Mouse (Mus musculus): ENCODE measurements around the gene Mid1. TPM values are rescaled to one million over a fixed set of nuclear protein-coding genes. Genes with fewer than 3 reads are reported as not detected.

The Mid1 gene
- total and polyA plus RNA-seq, 2 experiments from 2014 or later: 3.8 to 8.5 TPM

DNA sequence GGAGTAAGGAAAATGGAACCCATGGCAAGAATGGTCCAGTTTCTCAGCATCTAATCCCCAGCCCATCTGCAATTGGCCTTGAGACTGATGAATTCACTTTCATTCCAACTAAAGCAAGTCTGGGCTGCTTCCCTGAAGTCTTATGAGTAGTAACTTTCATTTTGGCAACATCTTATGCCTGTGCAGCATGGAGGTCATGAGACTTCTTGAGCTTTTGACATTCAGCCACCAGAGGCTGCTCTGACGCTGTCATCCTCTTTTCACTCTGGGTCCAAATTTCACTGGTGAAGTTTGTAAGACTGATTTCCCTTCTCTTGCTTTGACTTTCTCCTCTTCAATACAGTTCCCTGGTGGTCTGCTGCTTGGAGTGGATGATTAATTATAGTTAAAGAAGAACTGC lies 177.8 kb downstream of the Mid1 start:
- 38% methylated on average over 1 of the region's 1 CpGs for whole genome bisulfite sequencing
- no peaks in the 10 kb centered on the region for H3K27me3 ChIP-seq (ENCODE audit: insufficient read depth, low read length)
- no peak overlapping the region for H3K4me2 ChIP-seq (ENCODE audit: low read depth, low read length)
- no peaks in the 10 kb centered on the region for H3K36me3 ChIP-seq (ENCODE audit: insufficient read depth, low read length)
- TF ChIP-seq CTCF (IDR thresholded peaks at IDR 0.05; ENCODE audit: low read depth): peak; percentile 50
- H3K9me3 ChIP-seq (ENCODE audit: low read length): no peaks in the 10 kb centered on the region
- H3K9ac ChIP-seq (replicated peaks; ENCODE audit: low read length): no peak overlapping the region
- no peak overlapping the region for H3K27ac ChIP-seq
- no peak overlapping the region for H3K4me3 ChIP-seq (ENCODE audit: low read length)
- DNase-seq (ENCODE audit: low spot score): peak; percentile 44
- no peak for ATAC-seq
- H3K4me1 ChIP-seq (ENCODE audit: insufficient read depth, low read length): no peaks in the 10 kb centered on the region

DNA sequence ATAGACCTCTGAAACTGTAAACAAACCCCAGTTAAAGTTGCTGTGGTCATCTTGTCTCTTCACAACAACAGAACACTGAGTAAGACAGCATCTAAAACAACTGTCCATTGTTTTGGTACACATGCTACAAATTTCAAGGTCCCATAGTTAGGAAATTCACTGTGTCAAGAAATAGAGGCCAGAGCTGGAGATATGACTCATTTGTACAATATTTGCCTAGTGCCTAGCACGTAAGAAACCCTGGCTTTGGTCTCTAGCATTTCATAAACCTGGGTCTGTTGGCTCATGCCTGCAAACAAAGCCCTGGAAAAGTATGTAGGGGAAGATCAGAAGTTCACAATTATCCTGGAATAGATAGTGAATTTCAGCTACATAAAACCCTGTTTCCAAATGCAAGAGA lies 178.8 kb downstream of the Mid1 start:
- H3K4me2 ChIP-seq (ENCODE audit: low read depth, low read length): no peak overlapping the region
- H3K27me3 ChIP-seq (ENCODE audit: insufficient read depth, low read length): 0 out of 2 replicates have a peak, but pooled peaks cover 4% of the 10 kb centered on the region
- H3K4me3 ChIP-seq (ENCODE audit: low read length): no peak overlapping the region
- H3K27ac ChIP-seq: no peak overlapping the region
- WGBS: 48% methylated on average over 1 of the region's 1 CpGs
- no peaks in the 10 kb centered on the region for H3K9me3 ChIP-seq (ENCODE audit: low read length)
- H3K9ac ChIP-seq (replicated peaks; ENCODE audit: low read length): no peak overlapping the region
- DNase-seq (ENCODE audit: low spot score) (no peak), ATAC-seq (no peak)
- no peak for TF ChIP-seq CTCF (IDR thresholded peaks at IDR 0.05; ENCODE audit: low read depth)
- no peaks in the 10 kb centered on the region for H3K4me1 ChIP-seq (ENCODE audit: insufficient read depth, low read length)
- no peaks in the 10 kb centered on the region for H3K36me3 ChIP-seq (ENCODE audit: insufficient read depth, low read length)

DNA sequence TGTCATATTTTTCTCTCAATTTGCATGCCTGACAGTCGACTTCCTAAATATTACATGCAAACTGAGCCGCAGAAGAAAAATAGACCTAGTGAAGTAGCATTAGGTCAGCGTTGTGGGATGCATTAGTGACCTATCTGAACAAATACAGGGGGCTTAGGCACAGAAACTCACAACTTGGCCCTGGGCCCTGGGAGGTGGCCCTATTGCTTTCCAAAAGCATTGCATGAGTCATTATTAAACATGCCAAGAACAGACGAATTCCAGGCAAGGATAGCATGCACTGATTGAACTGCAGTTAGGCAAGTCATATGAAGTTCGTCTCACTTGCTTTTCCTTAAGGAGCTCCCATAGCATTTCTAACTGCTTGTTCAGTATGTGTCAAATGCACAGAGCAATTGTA lies 183.2 kb downstream of the Mid1 start:
- no peaks in the 10 kb centered on the region for H3K4me1 ChIP-seq (ENCODE audit: insufficient read depth, low read length)
- H3K27ac ChIP-seq: no peak overlapping the region
- DNase-seq (ENCODE audit: low spot score): no peak
- 0 out of 2 replicates have a peak, but pooled peaks cover 4% of the 10 kb centered on the region for H3K27me3 ChIP-seq (ENCODE audit: insufficient read depth, low read length)
- H3K4me3 ChIP-seq (ENCODE audit: low read length): no peak overlapping the region
- no peak overlapping the region for H3K4me2 ChIP-seq (ENCODE audit: low read depth, low read length)
- no peak overlapping the region for H3K9ac ChIP-seq (replicated peaks; ENCODE audit: low read length)
- ATAC-seq: no peak
- H3K36me3 ChIP-seq (ENCODE audit: insufficient read depth, low read length): no peaks in the 10 kb centered on the region
- TF ChIP-seq CTCF (IDR thresholded peaks at IDR 0.05; ENCODE audit: low read depth): no peak
- 64% methylated on average over 5 of the region's 5 CpGs for WGBS
- no peaks in the 10 kb centered on the region for H3K9me3 ChIP-seq (ENCODE audit: low read length)

DNA sequence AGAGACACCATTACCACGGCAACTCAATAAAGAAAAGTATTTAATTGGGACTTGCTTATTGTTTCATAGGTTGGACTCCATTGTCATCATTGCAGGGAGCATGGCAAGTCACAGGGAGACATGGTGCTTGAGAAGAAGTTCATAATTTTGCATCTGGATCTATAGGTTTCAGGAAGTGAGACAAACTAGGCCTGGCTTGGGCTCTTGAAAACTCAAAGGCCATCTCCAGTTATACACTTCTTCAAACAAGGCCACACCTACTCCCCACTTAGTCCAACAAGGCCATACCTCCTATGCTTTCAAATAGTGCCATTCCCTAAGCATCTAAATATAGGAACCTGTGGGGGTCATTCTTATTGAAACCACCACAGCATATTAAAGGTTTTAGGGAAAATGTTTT lies 189.5 kb downstream of the Mid1 start:
- Histone ChIP-seq H3K36me3 (ENCODE audit: insufficient read depth, low read length) (no peaks in the 10 kb centered on the region), H3K9ac (replicated peaks; ENCODE audit: low read length) (no peak overlapping the region), H3K9me3 (ENCODE audit: low read length) (no peaks in the 10 kb centered on the region), H3K4me1 (ENCODE audit: insufficient read depth, low read length) (no peaks in the 10 kb centered on the region), H3K4me2 (ENCODE audit: low read depth, low read length) (no peak overlapping the region), H3K4me3 (ENCODE audit: low read length) (no peak overlapping the region), H3K27me3 (ENCODE audit: insufficient read depth, low read length) (no peaks in the 10 kb centered on the region), H3K27ac (no peak overlapping the region)
- DNase-seq (ENCODE audit: low spot score) (no peak), ATAC-seq (no peak)
- no peak for TF ChIP-seq CTCF (IDR thresholded peaks at IDR 0.05; ENCODE audit: low read depth)
- 93% methylated on average over 1 of the region's 1 CpGs for WGBS

DNA sequence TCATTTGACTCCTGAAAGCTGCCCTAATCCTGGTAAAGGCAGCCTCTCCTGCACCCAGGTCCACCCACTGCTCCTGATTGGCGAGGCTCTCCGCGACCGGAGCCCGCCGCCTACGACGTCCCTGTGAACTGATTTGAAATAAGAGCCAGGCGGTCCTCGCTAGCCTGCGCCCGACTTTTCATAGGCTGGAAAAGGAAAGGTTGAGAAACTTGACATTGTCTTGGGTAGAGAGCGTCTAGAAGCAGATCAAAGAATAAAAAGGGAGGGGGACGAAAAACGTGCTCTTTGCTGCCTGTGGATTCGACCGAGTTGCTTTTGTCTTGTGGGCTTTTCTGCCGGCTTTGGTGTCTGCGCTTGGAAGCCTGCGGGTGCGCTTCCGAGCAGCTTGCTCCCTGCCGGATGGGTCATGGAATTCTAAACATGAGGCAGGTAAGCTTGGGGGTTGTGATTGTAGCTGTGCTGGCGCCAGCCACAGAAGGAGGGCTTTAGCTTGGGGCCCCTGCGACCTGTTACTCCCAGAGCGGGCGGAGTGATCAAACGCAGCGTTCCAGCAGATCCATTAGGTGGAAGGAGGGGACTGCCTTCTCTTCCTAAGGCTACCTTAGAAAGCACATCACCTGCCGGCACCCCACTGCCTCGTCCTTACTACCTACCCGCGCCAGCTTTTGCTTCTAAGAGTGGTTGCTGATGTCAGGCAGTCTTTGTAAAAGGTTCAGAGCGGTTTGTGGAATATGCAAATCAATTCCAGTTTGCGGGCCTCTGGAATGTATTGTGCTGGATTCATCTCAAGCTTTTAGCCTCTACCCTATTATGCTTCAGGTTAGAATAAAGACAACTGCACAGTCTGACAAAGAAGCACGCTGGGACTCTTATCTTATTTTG lies 194.7 kb downstream of the Mid1 start:
- no peaks in the 10 kb centered on the region for H3K9me3 ChIP-seq (ENCODE audit: low read length)
- H3K9ac ChIP-seq (replicated peaks; ENCODE audit: low read length): peak overlapping the region; percentile 33
- TF ChIP-seq CTCF (IDR thresholded peaks at IDR 0.05; ENCODE audit: low read depth): 0 out of 2 replicates have a peak, but pooled peaks have one; percentile 8
- DNase-seq (ENCODE audit: low spot score) (peak; percentile 60), ATAC-seq (peak; percentile 83)
- no peaks in the 10 kb centered on the region for H3K36me3 ChIP-seq (ENCODE audit: insufficient read depth, low read length)
- 0 out of 2 replicates have a peak overlapping the region, but pooled peaks have one; percentile 36 for H3K27ac ChIP-seq
- H3K4me1 ChIP-seq (ENCODE audit: insufficient read depth, low read length): no peaks in the 10 kb centered on the region
- no peaks in the 10 kb centered on the region for H3K27me3 ChIP-seq (ENCODE audit: insufficient read depth, low read length)
- peak overlapping the region; percentile 68 for H3K4me2 ChIP-seq (ENCODE audit: low read depth, low read length)
- peak overlapping the region; percentile 48 for H3K4me3 ChIP-seq (ENCODE audit: low read length)
- WGBS: 17% methylated on average over 36 of the region's 36 CpGs

DNA sequence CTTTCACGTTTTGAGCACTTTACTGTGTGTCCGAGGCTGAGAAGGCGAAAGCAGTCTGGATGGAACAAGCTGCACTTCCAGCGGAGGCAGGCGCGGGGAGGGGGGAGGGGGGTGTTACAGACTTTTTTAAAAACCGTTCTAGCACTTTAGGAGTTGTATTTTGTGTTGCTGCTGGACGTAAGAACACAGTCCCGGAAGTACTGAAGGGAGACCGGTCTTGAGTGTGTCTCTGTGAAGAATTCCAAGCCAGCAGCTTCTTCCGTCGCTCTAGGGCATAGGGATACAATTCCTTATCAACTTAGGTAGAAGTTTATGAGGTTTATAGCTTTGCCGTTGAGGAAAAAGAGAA lies 195.3 kb downstream of the Mid1 start:
- H3K27ac ChIP-seq: 0 out of 2 replicates have a peak overlapping the region, but pooled peaks have one; percentile 36
- H3K9me3 ChIP-seq (ENCODE audit: low read length): no peaks in the 10 kb centered on the region
- no peak for TF ChIP-seq CTCF (IDR thresholded peaks at IDR 0.05; ENCODE audit: low read depth)
- no peaks in the 10 kb centered on the region for H3K36me3 ChIP-seq (ENCODE audit: insufficient read depth, low read length)
- no peaks in the 10 kb centered on the region for H3K4me1 ChIP-seq (ENCODE audit: insufficient read depth, low read length)
- H3K9ac ChIP-seq (replicated peaks; ENCODE audit: low read length): peak overlapping the region; percentile 33
- ATAC-seq (no peak), DNase-seq (ENCODE audit: low spot score) (peak; percentile 7)
- 22% methylated on average over 13 of the region's 13 CpGs for WGBS
- H3K27me3 ChIP-seq (ENCODE audit: insufficient read depth, low read length): no peaks in the 10 kb centered on the region
- H3K4me2 ChIP-seq (ENCODE audit: low read depth, low read length): peak overlapping the region; percentile 68
- H3K4me3 ChIP-seq (ENCODE audit: low read length): peak overlapping the region; percentile 48

DNA sequence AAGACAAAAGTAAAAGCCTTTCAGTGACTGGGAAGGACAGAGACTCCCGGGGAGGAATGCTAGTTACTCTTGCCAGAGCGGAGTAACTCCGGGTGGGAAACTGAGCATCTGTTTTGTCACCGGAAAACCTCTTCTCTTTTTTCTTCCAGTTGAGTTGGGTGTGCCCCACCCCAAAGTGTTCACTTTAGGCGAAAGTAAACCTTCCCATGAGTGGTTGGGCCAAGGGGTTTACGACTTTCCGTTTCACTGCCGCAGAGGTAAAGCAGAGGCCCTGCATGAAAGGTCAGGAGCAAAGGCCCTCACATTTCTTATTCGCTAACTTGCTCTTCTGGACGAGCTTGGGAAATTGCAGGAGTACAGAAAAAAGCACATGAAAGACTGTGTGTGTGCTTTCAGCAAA lies 195.8 kb downstream of the Mid1 start:
- Histone ChIP-seq H3K36me3 (ENCODE audit: insufficient read depth, low read length) (no peaks in the 10 kb centered on the region), H3K4me2 (ENCODE audit: low read depth, low read length) (peak overlapping the region; percentile 68), H3K4me1 (ENCODE audit: insufficient read depth, low read length) (no peaks in the 10 kb centered on the region), H3K9me3 (ENCODE audit: low read length) (no peaks in the 10 kb centered on the region), H3K4me3 (ENCODE audit: low read length) (peak overlapping the region; percentile 48), H3K27ac (no peak overlapping the region), H3K27me3 (ENCODE audit: insufficient read depth, low read length) (no peaks in the 10 kb centered on the region; the same call in 1 of the 2 replicates), H3K9ac (replicated peaks; ENCODE audit: low read length) (no peak overlapping the region)
- TF ChIP-seq CTCF (IDR thresholded peaks at IDR 0.05; ENCODE audit: low read depth): no peak
- DNase-seq (ENCODE audit: low spot score) (no peak), ATAC-seq (no peak)
- 32% methylated on average over 10 of the region's 10 CpGs for WGBS
